8 mouse cellular contexts compared by ENCODE assay signal in genomic region chr11:101070189-101070527, GRCm38 (mm10). TPM values are rescaled to one million over a fixed set of nuclear protein-coding genes. Genes with fewer than 3 reads are reported as not detected.
DNase-seq lines count a peak whose midpoint lies in the region; ATAC-seq and TF ChIP-seq lines count a peak whose summit lies in the region.

No protein-coding gene starts in this region.

- H3K4me2 ChIP-seq in lung, embryonic 14.5 days: peak overlapping the region; percentile 99
- H3K4me2 ChIP-seq in limb, embryonic 11.5 days (ENCODE audit: low read depth, severe bottlenecking): peak overlapping the region; percentile 96
- peak overlapping the region; percentile 97 for H3K4me2 ChIP-seq in neural tube, embryonic 15.5 days

- DNase-seq in lung, embryonic 14.5 days: no peak
- no peak for DNase-seq in lung, postnatal 10 days
- DNase-seq in limb, embryonic 11.5 days (ENCODE audit: low spot score): no peak
- no peak for DNase-seq in frontal cortex, postnatal 10 days (ENCODE audit: low spot score in 2 of 2)
- DNase-seq in spleen, postnatal 14 days (ENCODE audit: low spot score in 2 of 2): no peak
- no peak for DNase-seq in embryo, embryonic 10 days (ENCODE audit: low spot score)

- H3K4me1 ChIP-seq in lung, embryonic 14.5 days (ENCODE audit: insufficient read depth): peaks cover 11% of the 10 kb centered on the region; the same call in 1 of the 2 replicates
- H3K4me1 ChIP-seq in embryonic fibroblast, embryonic 13.5 days (ENCODE audit: control insufficient read depth, insufficient read depth, low read length): no peaks in the 10 kb centered on the region; the same call in 1 of the 2 replicates
- no peaks in the 10 kb centered on the region for H3K4me1 ChIP-seq in limb, embryonic 11.5 days (ENCODE audit: control insufficient read depth, insufficient read depth, low read length)
- H3K4me1 ChIP-seq in neural tube, embryonic 15.5 days: peaks cover 27% of the 10 kb centered on the region

- H3K36me3 ChIP-seq in lung, embryonic 14.5 days (ENCODE audit: insufficient read depth): no peaks in the 10 kb centered on the region
- H3K36me3 ChIP-seq in limb, embryonic 11.5 days (ENCODE audit: control insufficient read depth, insufficient read depth, low read length): no peaks in the 10 kb centered on the region
- H3K36me3 ChIP-seq in neural tube, embryonic 15.5 days: no peaks in the 10 kb centered on the region

- H3K27ac ChIP-seq in lung, embryonic 14.5 days (ENCODE audit: low read depth): no peak overlapping the region
- H3K27ac ChIP-seq in embryonic fibroblast, embryonic 13.5 days (ENCODE audit: insufficient read depth, low read length): no peak overlapping the region
- no peak overlapping the region for H3K27ac ChIP-seq in limb, embryonic 11.5 days (replicated peaks; ENCODE audit: low read depth, low read length)
- peak overlapping the region; percentile 78 for H3K27ac ChIP-seq in neural tube, embryonic 15.5 days (replicated peaks)

- no peak for TF ChIP-seq POLR2A in embryonic fibroblast, embryonic 13.5 days (IDR thresholded peaks at IDR 0.05; ENCODE audit: low read depth, low read length)

- under 1% methylated on average over 36 of the region's 36 CpGs for WGBS in lung, embryonic 14.5 days
- 0% methylated on average over 36 of the region's 36 CpGs for WGBS in limb, embryonic 11.5 days
- under 1% methylated on average over 31 of the region's 36 CpGs for WGBS in neural tube, embryonic 15.5 days

- no peak for TF ChIP-seq CTCF in lung, embryonic 14.5 days (IDR thresholded peaks at IDR 0.05; ENCODE audit: low read depth)
- no peak for TF ChIP-seq CTCF in embryonic fibroblast, embryonic 13.5 days (IDR thresholded peaks at IDR 0.05; ENCODE audit: borderline replicate concordance, insufficient read depth, low read length)

- ATAC-seq in lung, embryonic 14.5 days (ENCODE audit: insufficient read depth): peak; percentile 35; the same call in 1 of the 2 replicates
- ATAC-seq in limb, embryonic 11.5 days (ENCODE audit: insufficient number of reproducible peaks, low FRiP score, low TSS enrichment, low read depth): 0 out of 2 replicates have a peak, but pooled peaks have one; percentile 32
- ATAC-seq in neural tube, embryonic 15.5 days (ENCODE audit: low FRiP score): peak; percentile 62

- H3K4me3 ChIP-seq in lung, embryonic 14.5 days (ENCODE audit: low read depth, low read length): peak overlapping the region; percentile 78
- peak overlapping the region; percentile 51 for H3K4me3 ChIP-seq in embryonic fibroblast, embryonic 13.5 days (ENCODE audit: insufficient read depth, low read length)
- H3K4me3 ChIP-seq in limb, embryonic 11.5 days (ENCODE audit: low read depth, low read length): peak overlapping the region; percentile 78
- peak overlapping the region; percentile 65 for H3K4me3 ChIP-seq in neural tube, embryonic 15.5 days (replicated peaks)

- H3K9me3 ChIP-seq in lung, embryonic 14.5 days (ENCODE audit: low read depth, low read length): no peaks in the 10 kb centered on the region
- no peaks in the 10 kb centered on the region for H3K9me3 ChIP-seq in limb, embryonic 11.5 days (ENCODE audit: control insufficient read depth, low read length)
- no peaks in the 10 kb centered on the region for H3K9me3 ChIP-seq in neural tube, embryonic 15.5 days (replicated peaks)

- H3K9ac ChIP-seq in lung, embryonic 14.5 days: peak overlapping the region; percentile 72
- peak overlapping the region; percentile 76 for H3K9ac ChIP-seq in limb, embryonic 11.5 days (ENCODE audit: low read length)
- peak overlapping the region; percentile 91 for H3K9ac ChIP-seq in neural tube, embryonic 15.5 days (replicated peaks)

- H3K27me3 ChIP-seq in lung, embryonic 14.5 days (ENCODE audit: insufficient read depth, low read length): peaks cover 7% of the 10 kb centered on the region; the same call in 1 of the 2 replicates
- 0 out of 2 replicates have a peak, but pooled peaks cover 2% of the 10 kb centered on the region for H3K27me3 ChIP-seq in limb, embryonic 11.5 days (ENCODE audit: control insufficient read depth, insufficient read depth, low read length)
- no peaks in the 10 kb centered on the region for H3K27me3 ChIP-seq in neural tube, embryonic 15.5 days (replicated peaks)

RNA-seq across cellular contexts. Expression of gene Naglu, which starts 0.3 kb away (rescaled TPM):
- 13.2 and 14.0 TPM in 2 replicates for polyA plus RNA-seq in lung, embryonic 14.5 days (2014; fragmentation: Nextera tagmentation; extraction: Ambion mirVana)
- 21.8 and 24.9 TPM in 2 replicates for polyA plus RNA-seq in embryonic fibroblast, embryonic 13.5 days (2011; ENCODE audit: insufficient read length, low read depth, missing spikeins)
- polyA plus RNA-seq in limb, embryonic 11.5 days (2014; fragmentation: Nextera tagmentation; extraction: Ambion mirVana): 5.2 and 5.3 TPM in 2 replicates
- polyA plus RNA-seq in neural tube, embryonic 15.5 days (2015; fragmentation: Nextera tagmentation; extraction: Ambion mirVana): 11.7 and 12.4 TPM in 2 replicates

RNA-seq across cellular contexts. Expression of gene Hsd17b1, which starts 8.1 kb away (rescaled TPM):
- polyA plus RNA-seq in lung, embryonic 14.5 days (2014; fragmentation: Nextera tagmentation; extraction: Ambion mirVana): not detected in 2 replicates
- polyA plus RNA-seq in embryonic fibroblast, embryonic 13.5 days (2011; ENCODE audit: insufficient read length, low read depth, missing spikeins): 1.2 and 5.2 TPM in 2 replicates
- polyA plus RNA-seq in limb, embryonic 11.5 days (2014; fragmentation: Nextera tagmentation; extraction: Ambion mirVana): 0.15 TPM in 1 of 2 replicates, not detected in the other
- polyA plus RNA-seq in neural tube, embryonic 15.5 days (2015; fragmentation: Nextera tagmentation; extraction: Ambion mirVana): 0.22 and 0.29 TPM in 2 replicates

RNA-seq across cellular contexts. Expression of gene Coasy, which starts 12.2 kb away (rescaled TPM):
- 37.9 and 38.0 TPM in 2 replicates for polyA plus RNA-seq in lung, embryonic 14.5 days (2014; fragmentation: Nextera tagmentation; extraction: Ambion mirVana)
- 14.9 and 15.0 TPM in 2 replicates for polyA plus RNA-seq in embryonic fibroblast, embryonic 13.5 days (2011; ENCODE audit: insufficient read length, low read depth, missing spikeins)
- polyA plus RNA-seq in limb, embryonic 11.5 days (2014; fragmentation: Nextera tagmentation; extraction: Ambion mirVana): 40.5 and 49.4 TPM in 2 replicates
- 37.5 and 39.6 TPM in 2 replicates for polyA plus RNA-seq in neural tube, embryonic 15.5 days (2015; fragmentation: Nextera tagmentation; extraction: Ambion mirVana)

RNA-seq across cellular contexts. Expression of gene Mlx, which starts 16.9 kb away (rescaled TPM):
- 39.1 and 40.5 TPM in 2 replicates for polyA plus RNA-seq in lung, embryonic 14.5 days (2014; fragmentation: Nextera tagmentation; extraction: Ambion mirVana)
- polyA plus RNA-seq in embryonic fibroblast, embryonic 13.5 days (2011; ENCODE audit: insufficient read length, low read depth, missing spikeins): 29.9 and 30.1 TPM in 2 replicates
- polyA plus RNA-seq in limb, embryonic 11.5 days (2014; fragmentation: Nextera tagmentation; extraction: Ambion mirVana): 40.6 and 48.9 TPM in 2 replicates
- 94.2 and 96.6 TPM in 2 replicates for polyA plus RNA-seq in neural tube, embryonic 15.5 days (2015; fragmentation: Nextera tagmentation; extraction: Ambion mirVana)

RNA-seq across cellular contexts. Expression of gene Psmc3ip, which starts 25.1 kb away (rescaled TPM):
- 39.9 and 44.1 TPM in 2 replicates for polyA plus RNA-seq in lung, embryonic 14.5 days (2014; fragmentation: Nextera tagmentation; extraction: Ambion mirVana)
- 10.3 and 12.9 TPM in 2 replicates for polyA plus RNA-seq in embryonic fibroblast, embryonic 13.5 days (2011; ENCODE audit: insufficient read length, low read depth, missing spikeins)
- polyA plus RNA-seq in limb, embryonic 11.5 days (2014; fragmentation: Nextera tagmentation; extraction: Ambion mirVana): 71.1 and 71.6 TPM in 2 replicates
- 17.7 and 22.4 TPM in 2 replicates for polyA plus RNA-seq in neural tube, embryonic 15.5 days (2015; fragmentation: Nextera tagmentation; extraction: Ambion mirVana)
